12 mouse cellular contexts compared by ENCODE assay signal in the genomic region with DNA sequence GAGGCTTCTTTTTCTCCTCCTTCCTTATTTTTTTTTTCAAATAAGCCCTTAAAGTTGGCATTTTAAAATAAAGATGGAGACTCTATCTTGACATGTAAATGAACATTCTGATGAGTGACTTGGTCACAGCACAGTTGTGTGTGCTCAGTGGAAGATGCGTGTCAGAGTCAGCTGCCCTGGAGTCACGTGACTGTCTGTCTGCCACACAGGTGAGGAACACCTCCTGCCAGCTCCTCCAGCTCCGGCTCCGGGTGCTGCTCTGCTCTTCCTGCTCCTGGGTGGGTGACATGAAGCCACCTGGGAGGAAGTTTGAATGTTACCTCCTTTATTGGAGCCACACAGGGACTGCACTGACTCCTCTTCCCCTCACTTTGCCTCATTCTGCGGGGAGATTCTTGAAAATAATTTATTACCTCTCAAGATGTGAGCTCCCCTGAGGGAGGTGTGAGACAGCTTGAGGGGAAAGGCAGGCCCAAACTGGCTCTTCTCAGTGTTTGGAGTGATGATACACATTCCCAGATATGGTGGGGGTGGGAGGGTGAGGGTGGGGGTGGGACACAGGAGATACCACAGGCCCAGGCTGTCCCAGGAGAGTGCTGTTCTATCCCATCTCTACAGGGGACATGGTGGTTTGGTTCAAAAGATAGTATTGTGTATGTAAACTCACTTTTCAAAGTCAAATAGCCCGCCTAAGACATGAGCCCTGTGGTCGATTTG.
DNase-seq lines count a peak whose midpoint lies in the region; ATAC-seq and TF ChIP-seq lines count a peak whose summit lies in the region.
"Had no signal": no experiment of that assay in that cellular context is flagged by ENCODE, and none has a peak within 500 bp of the region (broad histone marks: within the 10 kb centered on the region; RNA-seq: fewer than 3 reads in every experiment).

No protein-coding gene starts in this region.

- no peaks in the 10 kb centered on the region for H3K27me3 ChIP-seq in heart, embryonic 11.5 days (ENCODE audit: control insufficient read depth, insufficient read depth, low read length)
- H3K27me3 ChIP-seq in midbrain, embryonic 10.5 days (ENCODE audit: low read depth, poor library complexity, severe bottlenecking), result no peaks in the 10 kb centered on the region
- no peaks in the 10 kb centered on the region for H3K27me3 ChIP-seq in midbrain, embryonic 14.5 days (ENCODE audit: control insufficient read depth, insufficient read depth, low read length)
- no peaks in the 10 kb centered on the region for H3K27me3 ChIP-seq in kidney, embryonic 14.5 days (ENCODE audit: control insufficient read depth, insufficient read depth, low read length)
- no peaks in the 10 kb centered on the region for H3K27me3 ChIP-seq in myocyte (ENCODE audit: control insufficient read depth, insufficient read depth, insufficient read length)

- ATAC-seq in heart, embryonic 11.5 days (replicated peaks; ENCODE audit: insufficient number of reproducible peaks, low FRiP score, low TSS enrichment), result no peak
- no peak for ATAC-seq in midbrain, embryonic 14.5 days (ENCODE audit: low FRiP score, low TSS enrichment)
- peak; percentile 53; the same call in 1 of the 2 replicates for ATAC-seq in kidney, embryonic 14.5 days (ENCODE audit: low FRiP score, low TSS enrichment)
- no peak for ATAC-seq in erythroblast, adult 5-6 weeks (replicated peaks; ENCODE audit: low FRiP score, poor library complexity, severe bottlenecking)
- ATAC-seq: midbrain, embryonic 16.5 days had no signal

- H3K9me3 ChIP-seq in heart, embryonic 11.5 days (replicated peaks; ENCODE audit: control insufficient read depth, low read length), result no peaks in the 10 kb centered on the region
- H3K9me3 ChIP-seq in midbrain, embryonic 10.5 days (replicated peaks), result no peaks in the 10 kb centered on the region
- H3K9me3 ChIP-seq in midbrain, embryonic 14.5 days (ENCODE audit: control insufficient read depth, low read length), result no peaks in the 10 kb centered on the region
- no peaks in the 10 kb centered on the region for H3K9me3 ChIP-seq in kidney, embryonic 14.5 days (ENCODE audit: control insufficient read depth, low read length)

- no peak for DNase-seq in heart, adult 8-10 months (ENCODE audit: low spot score)
- no peak for DNase-seq in midbrain, embryonic 10.5 days (ENCODE audit: low spot score)
- no peak for DNase-seq in midbrain, embryonic 14.5 days
- DNase-seq in embryo, embryonic 11 days, result no peak
- DNase-seq: cerebellum, adult 8-10 months; layer of hippocampus, adult 9-11 months; lung, adult 2 months had no signal

- no peaks in the 10 kb centered on the region for H3K36me3 ChIP-seq in heart, embryonic 11.5 days (ENCODE audit: control insufficient read depth, insufficient read depth, low read length)
- no peaks in the 10 kb centered on the region for H3K36me3 ChIP-seq in midbrain, embryonic 10.5 days
- no peaks in the 10 kb centered on the region for H3K36me3 ChIP-seq in midbrain, embryonic 14.5 days (ENCODE audit: control insufficient read depth, insufficient read depth, low read length)
- no peaks in the 10 kb centered on the region for H3K36me3 ChIP-seq in kidney, embryonic 14.5 days (ENCODE audit: control insufficient read depth, insufficient read depth, low read length)
- H3K36me3 ChIP-seq in myocyte (ENCODE audit: control insufficient read depth, insufficient read depth), result no peaks in the 10 kb centered on the region

- H3K4me3 ChIP-seq in heart, embryonic 11.5 days (ENCODE audit: low read depth, low read length), result no peak overlapping the region
- H3K4me3 ChIP-seq in midbrain, embryonic 10.5 days, result no peak overlapping the region
- no peak overlapping the region for H3K4me3 ChIP-seq in midbrain, embryonic 14.5 days (replicated peaks; ENCODE audit: low read depth, low read length)
- no peak overlapping the region for H3K4me3 ChIP-seq in kidney, embryonic 14.5 days (ENCODE audit: low read length)
- H3K4me3 ChIP-seq in myocyte, result no peak overlapping the region

- H3ac ChIP-seq in myocyte (ENCODE audit: control insufficient read depth, insufficient read length), result no peak overlapping the region

- 58% methylated on average over 7 of the region's 7 CpGs for WGBS in heart, embryonic 11.5 days (ENCODE audit: insufficient replicate concordance)
- 82% methylated on average over 7 of the region's 7 CpGs for WGBS in midbrain, embryonic 10.5 days
- WGBS in midbrain, embryonic 14.5 days, result 74% methylated on average over 7 of the region's 7 CpGs
- WGBS in kidney, embryonic 14.5 days, result 47% methylated on average over 7 of the region's 7 CpGs

- peaks cover 12% of the 10 kb centered on the region; the same call in 1 of the 2 replicates for H3K4me1 ChIP-seq in heart, embryonic 11.5 days (ENCODE audit: control insufficient read depth, insufficient read depth, low read length)
- H3K4me1 ChIP-seq in midbrain, embryonic 10.5 days, result peaks cover 27% of the 10 kb centered on the region
- peaks cover 14% of the 10 kb centered on the region; the same call in 1 of the 2 replicates for H3K4me1 ChIP-seq in midbrain, embryonic 14.5 days (ENCODE audit: control insufficient read depth, insufficient read depth, low read length)
- peaks cover 9% of the 10 kb centered on the region; the same call in 1 of the 2 replicates for H3K4me1 ChIP-seq in kidney, embryonic 14.5 days (ENCODE audit: control insufficient read depth, insufficient read depth, low read length)

- H3K4me2 ChIP-seq in heart, embryonic 11.5 days, result peak overlapping the region; percentile 34
- H3K4me2 ChIP-seq in midbrain, embryonic 14.5 days (ENCODE audit: low read length), result no peak overlapping the region
- no peak overlapping the region for H3K4me2 ChIP-seq in kidney, embryonic 14.5 days (replicated peaks; ENCODE audit: low read depth, low read length)
- peak overlapping the region; percentile 60 for H3K4me2 ChIP-seq in myocyte (ENCODE audit: low read depth)

- H3K9ac ChIP-seq in heart, embryonic 11.5 days (ENCODE audit: low read depth, low read length), result no peak overlapping the region
- H3K9ac ChIP-seq in midbrain, embryonic 14.5 days (replicated peaks; ENCODE audit: low read length), result no peak overlapping the region
- H3K9ac ChIP-seq in kidney, embryonic 14.5 days (ENCODE audit: low read depth, low read length), result no peak overlapping the region

- TF ChIP-seq POLR2A in myocyte (IDR thresholded peaks at IDR 0.05; ENCODE audit: insufficient read length, low read depth), result no peak

- no peaks in the 10 kb centered on the region for H3K79me2 ChIP-seq in myocyte (ENCODE audit: control insufficient read depth, insufficient read depth)

- H3K27ac ChIP-seq in heart, embryonic 11.5 days (ENCODE audit: low read depth, low read length), result no peak overlapping the region
- peak overlapping the region; percentile 53; the same call in 1 of the 2 replicates for H3K27ac ChIP-seq in midbrain, embryonic 10.5 days (replicated peaks)
- no peak overlapping the region for H3K27ac ChIP-seq in midbrain, embryonic 14.5 days (replicated peaks; ENCODE audit: low read depth, low read length)
- peak overlapping the region; percentile 69; the same call in 1 of the 2 replicates for H3K27ac ChIP-seq in kidney, embryonic 14.5 days (ENCODE audit: low read depth, low read length)

TF ChIP-seq in myocyte, 11 proteins besides CTCF, POLR2A, EP300 and RAD21:
- no peak for TF ChIP-seq USF1 (IDR thresholded peaks at IDR 0.05; ENCODE audit: low read depth)
- no peak for TF ChIP-seq TCF12 (IDR thresholded peaks at IDR 0.05; ENCODE audit: insufficient read depth, poor library complexity, severe bottlenecking)
- no peak for TF ChIP-seq REST (IDR thresholded peaks at IDR 0.05; ENCODE audit: insufficient read depth, insufficient read length)
- TF ChIP-seq MYOD1 (IDR thresholded peaks at IDR 0.05; ENCODE audit: control insufficient read depth in 1 of 3, insufficient read length in 2 of 3, low read depth in 2 of 3), result no peak
- TF ChIP-seq POLR2AphosphoS2 (IDR thresholded peaks at IDR 0.05; ENCODE audit: insufficient read length, low read depth), result no peak
- no peak for TF ChIP-seq CEBPB (IDR thresholded peaks at IDR 0.05; ENCODE audit: insufficient read depth, poor library complexity, severe bottlenecking)
- peak in 1 of 3 experiments; percentile 2 for TF ChIP-seq MYOG (IDR thresholded peaks at IDR 0.05; ENCODE audit: control insufficient read depth in 1 of 3, insufficient read depth in 1 of 3, insufficient read length in 2 of 3, low read depth in 2 of 3)
- TF ChIP-seq TCF3 (IDR thresholded peaks at IDR 0.05; ENCODE audit: insufficient read length, low read depth), result no peak
- no peak for TF ChIP-seq SRF (IDR thresholded peaks at IDR 0.05; ENCODE audit: control insufficient read depth, insufficient read length, low read depth)
- peak; percentile 34 for TF ChIP-seq E2F4 (IDR thresholded peaks at IDR 0.05; ENCODE audit: insufficient read depth)
- no peak for TF ChIP-seq MAX (IDR thresholded peaks at IDR 0.05; ENCODE audit: low read depth)
TF ChIP-seq in myocyte: peak in this region for 2.

Comparison
In these comparisons a context has a peak if more than half of its experiments do, and no peak if none do; other contexts are left out.
1. H3K27ac ChIP-seq: peak in midbrain, embryonic 10.5 days (single experiment) and kidney, embryonic 14.5 days (single experiment); none in heart, embryonic 11.5 days (single experiment) and midbrain, embryonic 14.5 days (single experiment).
2. H3K4me2 ChIP-seq: peak in heart, embryonic 11.5 days (single experiment) and myocyte (single experiment); none in midbrain, embryonic 14.5 days (single experiment) and kidney, embryonic 14.5 days (single experiment).